Mouse (Mus musculus) brain, embryonic 18.5 days (tissue): ENCODE measurements around the gene Rnf151.
"Not testable (repeated sequence)": the region's sequence is repeated elsewhere in the genome, so short reads cannot be mapped to it uniquely, and the experiment has no call there.

ENCODE experiments used
- DNase-seq: peaks from one replicate; pipeline ENCODE4 v3.0.0-alpha.2; 2012; ENCODE audit warnings: low read depth, low spot score

The Rnf151 gene

DNA sequence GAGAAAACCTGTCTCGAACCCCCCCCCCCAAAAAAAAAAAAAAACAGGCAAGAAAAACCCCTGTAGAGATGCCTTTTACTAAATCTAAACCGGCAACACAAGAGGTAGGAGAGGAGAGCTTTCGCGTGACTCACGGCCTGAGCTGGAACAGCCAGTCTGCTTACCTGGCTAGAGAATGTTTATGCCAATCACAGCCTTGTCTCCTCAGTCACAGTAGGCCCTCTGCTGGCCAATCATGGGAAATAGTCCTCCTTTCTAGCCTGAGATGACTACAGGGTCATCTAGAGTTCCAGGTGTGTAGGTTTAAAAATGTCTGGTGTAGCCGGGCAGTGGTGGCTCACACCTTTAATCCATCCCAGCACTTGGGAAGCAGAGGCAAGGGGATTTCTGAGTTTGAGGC lies 50.4 kb downstream of the Rnf151 start:
- no peak for DNase-seq

DNA sequence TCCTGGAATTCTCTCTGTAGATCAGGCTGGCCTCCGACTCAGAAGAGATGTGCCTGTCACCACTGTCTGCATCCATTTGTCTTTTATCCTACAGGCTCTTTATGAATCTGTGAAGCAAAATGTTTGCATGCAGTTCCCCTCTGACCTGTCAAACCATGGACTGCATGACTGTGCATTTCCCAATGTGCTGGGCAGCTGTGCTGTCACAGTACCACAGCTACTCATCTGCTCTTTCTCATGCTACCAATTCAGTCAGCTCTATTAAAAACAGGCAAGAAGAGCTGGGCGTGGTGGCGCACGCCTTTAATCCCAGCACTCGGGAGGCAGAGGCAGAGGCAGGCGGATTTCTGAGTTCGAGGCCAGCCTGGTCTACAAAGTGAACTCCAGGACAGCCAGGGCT lies 50.9 kb downstream of the Rnf151 start:
- DNase-seq: not testable (repeated sequence)
